Mouse (Mus musculus): ENCODE data around the gene Olfr571.
A peak's percentile ranks its signal among the peaks of the same experiment; 100 is the strongest.

The Olfr571 gene

DNA sequence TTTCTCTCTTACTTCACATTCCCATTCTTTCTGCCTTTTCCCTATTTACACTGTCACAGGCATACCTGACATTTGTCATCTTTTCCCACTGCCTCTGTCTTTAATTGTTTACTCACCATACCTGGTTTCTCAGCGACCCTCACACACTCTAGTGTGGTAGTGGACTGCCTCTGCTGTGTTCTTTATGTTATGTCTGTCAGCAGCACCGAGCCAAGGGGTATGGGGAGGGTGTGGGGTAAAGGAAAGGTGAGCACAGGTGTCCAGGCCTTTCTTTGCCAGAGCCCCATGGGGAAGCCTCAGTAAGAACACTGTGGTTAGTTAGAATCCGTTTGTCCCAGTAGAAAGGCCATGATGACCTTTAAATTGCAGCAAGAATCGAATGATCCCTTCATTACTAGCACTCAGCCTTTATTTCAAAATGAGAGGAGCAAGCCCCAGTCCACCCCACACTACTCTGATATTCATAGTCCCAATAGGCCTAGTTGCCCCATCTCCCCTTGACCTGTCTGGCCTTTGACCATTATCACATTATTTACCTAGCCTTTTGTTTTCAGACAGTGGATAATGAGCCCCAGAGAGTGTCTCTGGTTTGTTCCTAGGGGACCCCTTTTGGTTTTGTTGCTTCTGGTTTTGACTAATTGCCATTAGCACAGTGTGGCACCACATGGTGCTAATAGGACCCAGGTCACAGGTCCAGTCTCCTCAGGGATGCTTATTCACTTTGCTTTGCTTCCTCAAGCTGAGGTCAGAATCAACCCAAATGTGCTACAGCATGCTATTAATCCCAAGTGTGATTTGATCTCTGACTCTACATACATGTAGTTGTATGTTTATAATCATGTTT lies at the start of gene Olfr571:
Olfr571 (minus strand) TSS at position 505 of the 844 bp plus-strand sequence.
- DNase-seq (ENCODE audit: low spot score) = no peak

- no peak for DNase-seq (ENCODE audit: low spot score)
Observed at GRCm38 (mm10) chr7:102962360-102962759, 45.0 kb upstream of the Olfr571 start, which contains the start of gene Olfr576. TSS of gene Olfr576 (plus strand) at chr7:102962660.

DNA sequence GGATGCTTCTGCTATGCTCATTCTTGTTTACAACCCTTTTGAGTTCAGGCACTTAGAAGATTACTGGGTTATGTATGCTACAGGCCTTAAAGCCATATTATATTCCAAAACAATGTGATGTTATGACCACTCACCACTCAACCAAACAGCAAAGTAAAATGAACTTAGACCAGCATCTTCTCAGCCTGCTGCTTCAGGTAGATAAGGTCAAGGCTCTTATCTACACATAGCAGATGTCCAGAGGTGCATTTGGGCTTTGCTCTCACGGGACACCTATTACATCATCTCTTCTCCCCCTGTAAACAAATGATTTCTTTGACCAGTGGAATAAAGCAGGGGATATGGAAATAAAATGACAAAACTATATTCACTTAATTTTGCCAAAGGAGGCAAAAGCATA lies 41.3 kb upstream of the Olfr571 start, which contains the start of gene Olfr575:
Olfr575 (minus strand) TSS at position 183 of the 400 bp plus-strand sequence.
- DNase-seq (ENCODE audit: low spot score) = no peak

- DNase-seq (ENCODE audit: low spot score) = no peak
Observed at GRCm38 (mm10) chr7:102958137-102958536, 40.8 kb upstream of the Olfr571 start.

DNA sequence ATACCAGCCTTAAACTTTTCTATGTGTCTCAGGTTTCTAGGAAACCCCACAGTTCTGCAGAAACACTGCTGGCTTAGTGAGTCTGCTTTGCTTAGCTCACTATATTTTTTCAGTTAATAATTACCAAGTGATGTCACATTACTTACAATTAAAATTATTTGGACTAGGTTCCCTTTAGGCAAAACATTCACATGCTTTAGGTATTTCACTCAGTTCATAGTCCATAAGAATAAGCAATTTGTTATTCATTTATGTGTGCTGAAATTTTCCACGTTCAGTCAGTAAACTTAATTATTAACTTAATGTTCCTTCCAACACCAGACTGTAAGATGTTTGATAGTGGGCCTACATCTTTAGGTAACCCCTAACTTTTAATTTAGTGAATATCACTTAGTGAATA lies 33.4 kb upstream of the Olfr571 start:
- DNase-seq (ENCODE audit: low spot score) = no peak

DNA sequence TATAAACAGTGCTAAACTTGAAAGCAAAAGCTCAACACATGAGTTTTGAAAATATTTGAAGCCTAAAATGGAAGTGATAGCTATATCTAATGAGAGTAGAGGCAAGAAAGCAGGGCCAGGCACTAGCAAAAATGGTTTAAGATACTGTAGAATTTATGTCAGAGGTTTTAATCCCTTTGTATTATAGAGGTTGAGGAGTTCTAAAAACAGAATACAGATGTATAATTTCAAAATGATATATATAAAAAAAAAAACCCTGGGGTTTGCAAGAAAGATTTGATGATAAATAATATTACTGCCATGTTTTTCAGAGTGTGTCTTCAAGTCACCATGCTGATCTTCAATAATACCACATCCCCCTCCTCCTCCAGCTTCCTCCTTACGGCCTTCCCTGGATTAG lies 30.8 kb upstream of the Olfr571 start, which contains the start of gene Olfr574:
Olfr574 (plus strand) TSS at position 301 of the 400 bp plus-strand sequence.
- no peak for DNase-seq (ENCODE audit: low spot score)

DNA sequence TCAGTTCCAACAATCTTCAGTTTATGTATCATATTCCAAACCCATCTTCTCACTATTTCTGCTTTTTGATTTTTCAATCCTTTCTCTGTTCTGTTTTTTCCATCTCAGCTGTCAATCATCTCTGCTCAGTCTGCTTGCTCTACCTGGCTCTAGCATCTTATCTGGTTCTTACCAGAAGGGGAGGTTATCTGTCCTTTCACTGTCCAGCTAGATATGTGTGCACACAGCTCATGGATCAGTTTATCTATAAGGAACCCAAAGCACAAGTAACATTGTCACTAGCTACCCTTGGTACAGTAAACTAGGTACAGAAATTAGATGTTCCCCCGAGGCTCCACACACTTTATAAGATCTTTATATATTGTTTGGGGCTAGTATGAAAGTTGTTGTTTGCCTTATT lies 26.1 kb upstream of the Olfr571 start:
- DNase-seq (ENCODE audit: low spot score) = no peak

- DNase-seq (ENCODE audit: low spot score) = no peak
Observed at GRCm38 (mm10) chr7:102942475-102942874, 25.1 kb upstream of the Olfr571 start, which contains the start of gene Olfr573-ps1. TSS of gene Olfr573-ps1 (minus strand) at chr7:102942575.

GRCm38 (mm10) chr7:102927105-102927504 lies 9.8 kb upstream of the Olfr571 start:
- DNase-seq (ENCODE audit: low spot score) = no peak

- no peak for DNase-seq (ENCODE audit: low spot score)
Observed at GRCm38 (mm10) chr7:102924109-102924508, 6.8 kb upstream of the Olfr571 start, which contains the start of gene Olfr572. TSS of gene Olfr572 (plus strand) at chr7:102924409.

GRCm38 (mm10) chr7:102919632-102920031 lies 2.3 kb upstream of the Olfr571 start:
- peak; percentile 70 for DNase-seq (ENCODE audit: low spot score)

GRCm38 (mm10) chr7:102916405-102916804 lies 931 bp downstream of the Olfr571 start:
- DNase-seq (ENCODE audit: low spot score) = no peak

DNA sequence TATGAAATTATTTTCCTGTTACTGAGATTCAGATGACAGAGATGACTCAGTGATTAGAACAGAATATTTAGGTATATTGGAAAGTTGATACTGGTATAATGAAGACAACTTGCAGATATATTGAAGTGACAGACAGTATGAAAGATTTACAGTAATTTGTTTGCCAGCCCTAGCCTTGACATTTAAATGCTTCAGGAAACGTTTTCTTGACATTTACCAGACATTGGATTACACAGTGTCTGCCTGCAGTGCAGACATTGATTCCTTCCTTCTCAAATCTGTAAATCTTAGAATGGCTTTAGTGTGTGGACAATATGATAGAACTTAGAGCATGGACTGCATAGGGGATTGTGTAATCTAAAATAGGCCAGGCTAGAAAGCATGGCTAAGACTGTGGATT lies 2.1 kb downstream of the Olfr571 start:
- no peak for DNase-seq (ENCODE audit: low spot score)

GRCm38 (mm10) chr7:102890782-102891181 lies 26.6 kb downstream of the Olfr571 start, which contains the start of gene Olfr569:
TSS of gene Olfr569 (minus strand) at chr7:102890882.
- no peak for DNase-seq (ENCODE audit: low spot score)

GRCm38 (mm10) chr7:102876822-102877221 lies 40.5 kb downstream of the Olfr571 start, which contains the start of gene Olfr568:
TSS of gene Olfr568 (plus strand) at chr7:102877122.
- DNase-seq (ENCODE audit: low spot score) = no peak

GRCm38 (mm10) chr7:102858665-102859064 lies 58.7 kb downstream of the Olfr571 start, which contains the start of gene Olfr566:
TSS of gene Olfr566 (minus strand) at chr7:102858765.
- no peak for DNase-seq (ENCODE audit: low spot score)

DNA sequence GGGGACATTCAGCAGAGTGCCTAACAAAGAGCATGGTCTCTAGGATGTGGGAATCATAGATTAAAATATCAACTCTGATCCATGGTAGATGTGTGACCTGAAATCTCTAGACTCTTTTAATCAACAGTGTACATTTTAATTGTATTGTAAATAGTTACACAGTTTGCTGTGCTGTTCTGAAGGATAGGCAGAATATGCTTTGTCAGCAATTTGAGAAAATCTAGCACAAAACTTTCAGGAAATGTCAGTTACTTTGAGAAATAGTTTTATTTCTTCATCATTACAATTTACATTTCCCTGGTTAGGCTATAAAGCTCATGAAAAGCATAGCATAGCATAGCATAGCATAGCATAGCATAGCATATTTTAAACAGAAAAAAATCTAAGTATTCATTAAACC lies 61.5 kb downstream of the Olfr571 start:
- DNase-seq (ENCODE audit: low spot score) = no peak

Data from adipocyte (in vitro differentiated cells).